Mouse (Mus musculus): ENCODE results near the gene Zbtb40.

DNA sequence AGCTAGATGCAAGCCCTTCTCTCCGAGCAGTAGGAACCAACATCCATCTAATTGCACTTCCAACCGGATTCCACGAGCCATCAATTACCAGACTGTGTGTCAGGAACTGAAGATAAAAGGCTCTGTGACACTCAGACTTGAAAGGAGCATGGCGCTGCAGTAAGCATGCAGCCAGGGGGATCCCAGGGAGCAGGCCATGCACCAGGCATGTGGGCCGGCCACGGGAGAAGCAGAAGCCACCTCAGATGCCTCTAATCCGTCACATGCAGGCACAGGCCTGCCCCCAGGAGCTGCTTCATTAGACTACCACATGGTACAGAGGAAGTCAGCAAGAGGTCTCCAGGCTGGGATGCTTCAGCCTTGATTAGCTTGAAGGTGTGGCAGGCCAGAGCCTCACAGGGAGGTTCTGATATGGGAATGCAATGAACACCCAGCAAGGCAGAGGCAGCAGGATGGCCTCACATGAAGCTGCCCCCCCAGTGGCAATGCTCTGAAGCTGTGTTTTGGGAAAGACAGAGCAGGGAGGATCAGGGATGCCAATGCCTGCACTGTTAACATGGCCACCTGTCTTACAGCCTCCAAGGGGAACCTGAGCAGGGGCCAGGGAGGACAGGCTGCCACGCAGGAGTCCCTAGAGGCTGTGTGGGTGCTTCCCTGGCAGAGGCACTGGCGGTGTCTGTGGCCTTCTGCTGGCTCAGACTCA lies 66.5 kb downstream of the Zbtb40 start:
- no peak for TF ChIP-seq POLR2A (IDR thresholded peaks at IDR 0.05; ENCODE audit: extremely low read depth, insufficient read depth, low read length)
- TF ChIP-seq CTCF (IDR thresholded peaks at IDR 0.05; ENCODE audit: low read depth, low read length), result no peak
